Mouse (Mus musculus) midbrain, embryonic 10.5 days (tissue): ENCODE measurements around the gene Map2k4. TPM values are rescaled to one million over a fixed set of nuclear protein-coding genes. Genes with fewer than 3 reads are reported as not detected.

Experiments
- DNase-seq: peaks from one replicate; pipeline ENCODE4 v3.0.0-alpha.2; 2017; ENCODE audit warnings: low spot score
- H3K27ac ChIP-seq: fragments of 300-500 bp; sonication (generic); replicated peaks from 2 replicates; pipeline ENCODE4 v1.5.1; 2016; ENCODE audit warnings: mild to moderate bottlenecking
- H3K27me3 ChIP-seq: fragments of 300-500 bp; sonication (generic); 2 replicates; pipeline ENCODE4 v1.6.1; 2016; ENCODE audit warnings: low read depth, mild to moderate bottlenecking; ENCODE audit not compliant: poor library complexity, severe bottlenecking
- H3K36me3 ChIP-seq: fragments of 300-500 bp; sonication (generic); 2 replicates; pipeline ENCODE4 v1.6.1; 2016; ENCODE audit warnings: mild to moderate bottlenecking, moderate library complexity
- H3K4me1 ChIP-seq: fragments of 300-500 bp; sonication (generic); 2 replicates; pipeline ENCODE4 v1.6.1; 2016
- H3K4me3 ChIP-seq: fragments of 300-500 bp; sonication (generic); 2 replicates; pipeline ENCODE4 v1.5.1; 2016; ENCODE audit warnings: mild to moderate bottlenecking, moderate library complexity
- H3K9me3 ChIP-seq: fragments of 300-500 bp; sonication (generic); replicated peaks from 2 replicates; pipeline ENCODE4 v1.6.1; 2016; ENCODE audit warnings: mild to moderate bottlenecking
- WGBS: fragments of 180-500 bp; shearing (Covaris S2); methylation state at CpG from one replicate; pipeline ENCODE4 v1.1.7; 2016; 5-methylcytosine and 5-hydroxymethylcytosine counted together
- polyA plus RNA-seq: library from polyadenylated mRNA; unstranded; fragments of >200 nt; fragmentation: Nextera tagmentation; extraction: Ambion mirVana; gene quantifications from 2 replicates; pipeline ENCODE4 v1.2.1, GENCODE M21; 2016

Gene Map2k4
- polyA plus RNA-seq, 1 experiment from 2014 or later = 62.8 TPM

DNA sequence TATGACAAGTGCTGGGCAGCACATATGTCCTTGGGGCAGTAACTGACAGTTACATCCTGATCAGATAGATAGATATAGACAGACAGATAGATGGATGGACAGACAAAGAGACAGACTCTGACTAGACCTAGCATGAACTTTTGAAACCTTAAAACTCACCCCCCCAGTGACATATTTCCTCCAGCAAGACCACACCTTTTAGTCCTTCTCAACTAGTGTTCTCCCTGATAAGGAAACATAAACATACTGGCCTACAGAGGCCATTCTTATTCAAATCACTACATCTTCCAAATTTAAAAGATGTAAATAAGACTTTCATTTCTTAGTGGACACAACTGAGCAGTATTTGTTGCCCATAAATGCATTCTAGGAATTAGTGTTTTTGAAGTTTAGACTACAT, 19.7 kb downstream of the Map2k4 start:
- Histone ChIP-seq H3K4me3 (no peak overlapping the region), H3K4me1 (peaks cover 2% of the 10 kb centered on the region; the same call in 1 of the 2 replicates), H3K27me3 (no peaks in the 10 kb centered on the region), H3K27ac (no peak overlapping the region), H3K9me3 (no peaks in the 10 kb centered on the region), H3K36me3 (no peaks in the 10 kb centered on the region)
- no peak for DNase-seq

GRCm38 (mm10) chr11:65760912-65761311, 27.2 kb downstream of the Map2k4 start:
- Histone ChIP-seq H3K36me3 (no peaks in the 10 kb centered on the region), H3K4me3 (no peak overlapping the region), H3K27me3 (no peaks in the 10 kb centered on the region), H3K4me1 (no peaks in the 10 kb centered on the region), H3K27ac (no peak overlapping the region), H3K9me3 (no peaks in the 10 kb centered on the region)
- DNase-seq = no peak
- WGBS = 98% methylated on average over 2 of the region's 2 CpGs

DNA sequence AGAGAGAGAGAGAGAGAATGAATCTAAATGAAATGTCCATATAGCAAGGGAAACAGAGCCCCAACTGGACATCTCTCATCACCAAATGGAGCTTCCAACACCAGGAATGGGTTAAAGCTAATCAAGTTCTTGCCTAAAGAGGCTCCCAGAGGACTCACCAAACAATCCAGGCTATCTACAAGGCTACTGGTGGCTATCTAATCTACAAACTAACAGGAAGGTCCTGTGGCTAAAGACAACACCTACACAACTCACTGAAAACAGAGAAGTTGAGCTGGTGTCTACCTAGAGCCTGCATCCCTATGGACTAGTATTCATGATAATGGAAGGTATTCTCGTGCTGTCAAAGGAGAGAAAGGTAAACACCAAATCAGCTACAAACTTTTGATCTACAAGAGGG, 28.7 kb downstream of the Map2k4 start:
- Histone ChIP-seq H3K36me3 (peaks cover 3% of the 10 kb centered on the region; the same call in 1 of the 2 replicates), H3K4me3 (no peak overlapping the region), H3K4me1 (no peaks in the 10 kb centered on the region), H3K9me3 (no peaks in the 10 kb centered on the region), H3K27me3 (no peaks in the 10 kb centered on the region), H3K27ac (no peak overlapping the region)
- no peak for DNase-seq
- WGBS = 88% methylated on average over 1 of the region's 1 CpGs

DNA sequence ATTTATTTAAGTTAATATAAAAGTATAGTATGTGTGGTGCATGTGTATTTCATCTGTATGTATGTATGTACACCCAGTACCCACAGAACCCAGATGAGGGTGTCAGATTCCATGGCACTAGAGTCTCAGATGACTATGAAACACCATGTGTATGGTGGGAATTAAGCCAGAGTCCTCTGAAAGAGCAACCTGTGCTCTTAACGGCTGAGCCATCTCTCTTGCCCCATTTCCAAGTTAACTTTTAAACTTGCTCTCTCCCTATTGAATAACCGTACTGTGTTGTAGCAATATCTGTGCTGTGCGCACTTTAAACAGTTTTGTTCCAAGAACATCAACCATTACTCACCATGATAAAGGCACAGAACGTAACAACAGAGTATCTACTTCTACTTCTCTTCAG, 33.9 kb downstream of the Map2k4 start:
- H3K36me3 ChIP-seq = peaks cover 9% of the 10 kb centered on the region
- H3K4me1 ChIP-seq = no peaks in the 10 kb centered on the region
- no peaks in the 10 kb centered on the region for H3K27me3 ChIP-seq
- WGBS = 93% methylated on average over 4 of the region's 4 CpGs
- no peak overlapping the region for H3K4me3 ChIP-seq
- no peaks in the 10 kb centered on the region for H3K9me3 ChIP-seq
- DNase-seq = no peak
- H3K27ac ChIP-seq = no peak overlapping the region

GRCm38 (mm10) chr11:65753593-65753992, 34.5 kb downstream of the Map2k4 start:
- Histone ChIP-seq H3K36me3 (peaks cover 9% of the 10 kb centered on the region), H3K4me3 (no peak overlapping the region), H3K27ac (no peak overlapping the region), H3K27me3 (no peaks in the 10 kb centered on the region), H3K4me1 (no peaks in the 10 kb centered on the region), H3K9me3 (no peaks in the 10 kb centered on the region)
- 93% methylated on average over 2 of the region's 2 CpGs for WGBS
- no peak for DNase-seq

- Histone ChIP-seq H3K4me1 (peaks cover 7% of the 10 kb centered on the region; the same call in 1 of the 2 replicates), H3K36me3 (peaks cover 13% of the 10 kb centered on the region), H3K4me3 (no peak overlapping the region), H3K9me3 (no peaks in the 10 kb centered on the region), H3K27ac (no peak overlapping the region), H3K27me3 (no peaks in the 10 kb centered on the region)
- no peak for DNase-seq
- 92% methylated on average over 3 of the region's 3 CpGs for WGBS
Measured at GRCm38 (mm10) chr11:65750546-65750945, 37.6 kb downstream of the Map2k4 start.

DNA sequence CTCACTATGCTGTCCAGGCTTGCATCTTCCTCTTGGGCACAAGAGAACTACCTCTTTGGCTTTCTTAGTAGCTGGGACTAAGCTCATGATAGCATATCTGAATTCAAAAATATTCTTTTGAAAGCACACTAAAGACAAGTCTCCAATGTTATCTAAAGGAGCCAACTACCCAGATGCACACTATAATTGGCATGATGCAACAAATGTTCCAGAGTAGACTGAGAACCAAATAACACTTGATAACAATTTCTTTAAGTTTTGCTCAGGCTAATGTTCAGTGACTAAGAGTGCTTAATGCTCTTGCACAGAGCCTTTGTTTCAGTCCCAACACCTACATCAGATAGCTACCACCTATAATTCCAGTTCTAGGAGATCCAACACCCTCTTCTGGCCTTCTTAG, 40.7 kb downstream of the Map2k4 start:
- H3K4me3 ChIP-seq = no peak overlapping the region
- no peaks in the 10 kb centered on the region for H3K27me3 ChIP-seq
- H3K36me3 ChIP-seq = peaks cover 13% of the 10 kb centered on the region; the same call in 1 of the 2 replicates
- H3K27ac ChIP-seq = no peak overlapping the region
- H3K4me1 ChIP-seq = peaks cover 7% of the 10 kb centered on the region; the same call in 1 of the 2 replicates
- H3K9me3 ChIP-seq = no peaks in the 10 kb centered on the region
- DNase-seq = no peak

DNA sequence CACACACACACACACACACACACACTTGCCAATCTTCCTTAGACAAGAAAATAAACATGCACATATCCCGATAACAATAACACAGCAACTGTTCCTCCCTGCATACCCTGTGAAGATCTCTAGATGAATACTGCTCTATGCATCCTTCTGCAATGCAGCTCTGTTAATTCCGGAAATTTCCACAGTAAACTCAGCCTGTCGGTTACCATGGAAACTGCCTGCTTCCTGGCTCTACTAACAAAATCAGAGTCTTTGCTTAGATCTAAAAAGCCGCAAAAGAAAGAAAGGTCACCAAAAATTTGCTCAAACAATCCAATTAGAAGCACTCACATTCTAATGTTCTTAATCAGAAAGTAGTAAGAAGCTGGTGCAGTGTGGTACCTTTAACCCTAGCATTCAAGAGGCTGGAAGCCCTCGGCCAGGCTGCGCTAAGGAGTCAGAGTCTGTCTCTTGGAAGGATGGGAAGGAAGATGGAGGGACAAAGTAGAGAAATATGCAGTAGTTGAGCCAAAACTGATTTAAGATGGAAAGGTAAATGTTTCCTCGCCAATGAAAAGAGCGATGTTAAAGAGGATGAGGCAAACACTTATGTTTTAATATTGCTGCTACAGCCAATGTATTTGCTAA, 42.3 kb downstream of the Map2k4 start:
- H3K27me3 ChIP-seq = no peaks in the 10 kb centered on the region
- no peak overlapping the region for H3K4me3 ChIP-seq
- 86% methylated on average over 8 of the region's 8 CpGs for WGBS
- no peaks in the 10 kb centered on the region for H3K9me3 ChIP-seq
- peaks cover 7% of the 10 kb centered on the region; the same call in 1 of the 2 replicates for H3K4me1 ChIP-seq
- H3K36me3 ChIP-seq = 0 out of 2 replicates have a peak, but pooled peaks cover 10% of the 10 kb centered on the region
- H3K27ac ChIP-seq = no peak overlapping the region
- DNase-seq = no peak

DNA sequence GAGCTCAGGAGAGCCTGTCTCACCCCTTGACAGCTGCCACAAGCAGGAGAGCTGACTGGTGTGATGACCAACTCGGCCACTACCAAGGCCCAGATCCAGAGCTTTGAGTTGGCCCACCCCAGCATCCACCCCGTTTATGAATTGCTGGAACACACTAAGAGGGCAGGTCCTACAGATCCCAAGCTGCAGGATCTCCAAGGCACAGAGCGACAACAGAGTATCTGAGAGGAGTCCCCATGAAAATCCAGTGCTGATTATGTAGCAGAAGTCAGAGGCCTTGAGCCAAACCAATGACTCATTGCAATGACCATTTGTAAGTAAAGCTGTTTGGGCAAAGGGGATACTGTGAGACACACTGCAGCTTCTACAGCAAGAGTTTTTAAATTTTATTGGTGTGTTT, 44.2 kb downstream of the Map2k4 start:
- Histone ChIP-seq H3K27ac (no peak overlapping the region), H3K4me3 (no peak overlapping the region), H3K27me3 (no peaks in the 10 kb centered on the region), H3K36me3 (0 out of 2 replicates have a peak, but pooled peaks cover 10% of the 10 kb centered on the region), H3K4me1 (peaks cover 7% of the 10 kb centered on the region; the same call in 1 of the 2 replicates), H3K9me3 (no peaks in the 10 kb centered on the region)
- WGBS = 89% methylated on average over 3 of the region's 3 CpGs
- no peak for DNase-seq

GRCm38 (mm10) chr11:65740811-65741210, 47.3 kb downstream of the Map2k4 start:
- DNase-seq = no peak
- WGBS = 92% methylated on average over 5 of the region's 5 CpGs
- 0 out of 2 replicates have a peak, but pooled peaks cover 6% of the 10 kb centered on the region for H3K36me3 ChIP-seq

DNA sequence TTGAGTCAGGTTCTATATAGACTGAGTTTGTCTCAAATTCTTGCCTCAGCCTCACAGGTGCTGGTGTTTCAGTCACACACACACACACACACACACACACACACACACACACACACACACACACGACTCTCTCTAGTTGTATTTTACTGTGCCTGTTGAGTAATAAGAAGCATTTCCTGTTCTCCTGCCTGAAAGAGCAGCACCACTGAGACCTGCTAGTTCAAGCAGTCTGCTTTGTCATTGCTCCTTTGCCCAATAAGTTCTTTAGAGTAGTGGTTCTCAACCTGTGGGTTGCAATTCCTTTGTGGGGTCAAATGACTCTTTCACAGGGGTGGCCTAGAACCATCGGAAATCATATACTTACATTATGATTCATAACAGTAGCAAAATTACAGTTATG, 47.7 kb downstream of the Map2k4 start:
- no peaks in the 10 kb centered on the region for H3K4me1 ChIP-seq
- no peak overlapping the region for H3K4me3 ChIP-seq
- 90% methylated on average over 2 of the region's 2 CpGs for WGBS
- no peak overlapping the region for H3K27ac ChIP-seq
- DNase-seq = no peak
- 0 out of 2 replicates have a peak, but pooled peaks cover 6% of the 10 kb centered on the region for H3K36me3 ChIP-seq
- no peaks in the 10 kb centered on the region for H3K9me3 ChIP-seq
- H3K27me3 ChIP-seq = no peaks in the 10 kb centered on the region

More at GRCm38 (mm10) chr11:65740811-65741210, 47.3 kb downstream of the Map2k4 start:
- peaks cover 2% of the 10 kb centered on the region; the same call in 1 of the 2 replicates for H3K4me1 ChIP-seq
- H3K9me3 ChIP-seq = no peaks in the 10 kb centered on the region
- H3K4me3 ChIP-seq = no peak overlapping the region
- H3K27me3 ChIP-seq = no peaks in the 10 kb centered on the region
- H3K27ac ChIP-seq = no peak overlapping the region

- Histone ChIP-seq H3K27ac (no peak overlapping the region), H3K9me3 (no peaks in the 10 kb centered on the region), H3K4me1 (no peaks in the 10 kb centered on the region), H3K4me3 (no peak overlapping the region), H3K36me3 (0 out of 2 replicates have a peak, but pooled peaks cover 8% of the 10 kb centered on the region), H3K27me3 (no peaks in the 10 kb centered on the region)
- no peak for DNase-seq
Measured at GRCm38 (mm10) chr11:65739880-65740279, 48.2 kb downstream of the Map2k4 start.

GRCm38 (mm10) chr11:65734656-65735055, 53.4 kb downstream of the Map2k4 start:
- no peak for DNase-seq
- 90% methylated on average over 7 of the region's 7 CpGs for WGBS
- Histone ChIP-seq H3K4me1 (no peaks in the 10 kb centered on the region), H3K9me3 (no peaks in the 10 kb centered on the region), H3K36me3 (peaks cover 16% of the 10 kb centered on the region; the same call in 1 of the 2 replicates), H3K4me3 (no peak overlapping the region), H3K27ac (no peak overlapping the region), H3K27me3 (no peaks in the 10 kb centered on the region)
